Mouse (Mus musculus) right cerebral cortex, postnatal 10 days (tissue): ENCODE data around the gene Cacna1c.

Source experiments
- DNase-seq, 2 experiments: peaks; one replicate each; pipeline ENCODE4 v3.0.0; 2021; ENCODE audit warnings: low spot score in 2 of 2

Cacna1c gene

GRCm38 (mm10) chr6:118966904-118967303 is 229.3 kb downstream of the Cacna1c start:
- DNase-seq, result peak in 1 of 2 experiments; percentile 54

GRCm38 (mm10) chr6:118965577-118965976 is 230.6 kb downstream of the Cacna1c start:
- DNase-seq, result no peak

GRCm38 (mm10) chr6:118963806-118964205 is 232.4 kb downstream of the Cacna1c start:
- no peak for DNase-seq

- no peak for DNase-seq
Measured at GRCm38 (mm10) chr6:118963283-118963682, 232.9 kb downstream of the Cacna1c start.

GRCm38 (mm10) chr6:118958529-118958928 is 237.7 kb downstream of the Cacna1c start:
- no peak for DNase-seq

GRCm38 (mm10) chr6:118956234-118956633 is 240.0 kb downstream of the Cacna1c start:
- no peak for DNase-seq

- DNase-seq, result no peak
Measured at GRCm38 (mm10) chr6:118955777-118956176, 240.4 kb downstream of the Cacna1c start.

GRCm38 (mm10) chr6:118954988-118955554 is 241.1 kb downstream of the Cacna1c start:
- no peak for DNase-seq

GRCm38 (mm10) chr6:118952377-118952776 is 243.8 kb downstream of the Cacna1c start:
- no peak for DNase-seq

GRCm38 (mm10) chr6:118950190-118950589 is 246.0 kb downstream of the Cacna1c start:
- DNase-seq, result no peak

GRCm38 (mm10) chr6:118947286-118947685 is 248.9 kb downstream of the Cacna1c start:
- DNase-seq, result no peak

- no peak for DNase-seq
Measured at GRCm38 (mm10) chr6:118946660-118947059, 249.6 kb downstream of the Cacna1c start.

GRCm38 (mm10) chr6:118944093-118944492 is 252.1 kb downstream of the Cacna1c start:
- no peak for DNase-seq

- DNase-seq, result no peak
Measured at GRCm38 (mm10) chr6:118941816-118942215, 254.4 kb downstream of the Cacna1c start.

- no peak for DNase-seq
Measured at GRCm38 (mm10) chr6:118941036-118941435, 255.2 kb downstream of the Cacna1c start.

- DNase-seq, result no peak
Measured at GRCm38 (mm10) chr6:118939626-118940025, 256.6 kb downstream of the Cacna1c start.

- DNase-seq, result no peak
Measured at GRCm38 (mm10) chr6:118938386-118939096, 257.7 kb downstream of the Cacna1c start.

- no peak for DNase-seq
Measured at GRCm38 (mm10) chr6:118937536-118937935, 258.7 kb downstream of the Cacna1c start.

- peak; percentile 45 to 57 for DNase-seq
Measured at GRCm38 (mm10) chr6:118935520-118936415, 260.4 kb downstream of the Cacna1c start.

- DNase-seq, result no peak
Measured at GRCm38 (mm10) chr6:118934243-118934902, 261.8 kb downstream of the Cacna1c start.

- peak; percentile 46 to 56 for DNase-seq
Measured at GRCm38 (mm10) chr6:118933017-118933594, 263.1 kb downstream of the Cacna1c start.
